Mouse (Mus musculus) midbrain, embryonic 14.5 days (tissue): Measurements from ENCODE around the gene Tead1. TPM values are rescaled to one million over a fixed set of nuclear protein-coding genes. Genes with fewer than 3 reads are reported as not detected.

Experiments used
- ATAC-seq: fragments of 200-750 bp; cut with Nextera tagmentation; 2 replicates; pipeline ENCODE4 v1.8.0; 2017; ENCODE audit warnings: moderate number of reproducible peaks, moderate library complexity; ENCODE audit not compliant: low FRiP score, low TSS enrichment
- DNase-seq: peaks from one replicate; pipeline ENCODE4 v3.0.0-alpha.2; 2015
- H3K27ac ChIP-seq: fragments of 300-500 bp; sonication (generic); replicated peaks from 2 replicates; pipeline ENCODE4 v1.5.1; 2014; ENCODE audit warnings: mild to moderate bottlenecking, low read depth, low read length, moderate library complexity
- H3K27me3 ChIP-seq: fragments of 300-500 bp; sonication (generic); 2 replicates; pipeline ENCODE4 v1.6.1; 2014; ENCODE audit warnings: low read length, control low read depth, mixed read lengths; ENCODE audit not compliant: control insufficient read depth, insufficient read depth
- H3K36me3 ChIP-seq: fragments of 300-500 bp; sonication (generic); 2 replicates; pipeline ENCODE4 v1.6.1; 2014; ENCODE audit warnings: low read length, control low read depth; ENCODE audit not compliant: control insufficient read depth, insufficient read depth
- H3K4me1 ChIP-seq: fragments of 300-500 bp; sonication (generic); 2 replicates; pipeline ENCODE4 v1.6.1; 2014; ENCODE audit warnings: mild to moderate bottlenecking, antibody characterized with exemption, low read length, control low read depth; ENCODE audit not compliant: control insufficient read depth, insufficient read depth
- H3K4me2 ChIP-seq: fragments of 300-500 bp; sonication (generic); 2 replicates; pipeline ENCODE4 v1.6.1; 2014; ENCODE audit warnings: mild to moderate bottlenecking, low read length, moderate library complexity
- H3K4me3 ChIP-seq: fragments of 300-500 bp; sonication (generic); replicated peaks from 2 replicates; pipeline ENCODE4 v1.5.1; 2014; ENCODE audit warnings: low read depth, low read length
- H3K9ac ChIP-seq: fragments of 300-500 bp; sonication (generic); replicated peaks from 2 replicates; pipeline ENCODE4 v1.6.1; 2014; ENCODE audit warnings: mild to moderate bottlenecking, low read length, moderate library complexity
- H3K9me3 ChIP-seq: fragments of 300-500 bp; sonication (generic); 2 replicates; pipeline ENCODE4 v1.6.1; 2016; ENCODE audit warnings: low read length, control low read depth, mixed read lengths; ENCODE audit not compliant: control insufficient read depth
- WGBS: fragments of 180-500 bp; shearing (Covaris S2); extraction: QIAGEN DNeasy Blood & Tissue Kit; methylation state at CpG from one replicate; pipeline ENCODE4 v1.1.7; 2014; 5-methylcytosine and 5-hydroxymethylcytosine counted together
- polyA plus RNA-seq: library from polyadenylated mRNA; unstranded; fragments of >200 nt; fragmentation: Nextera tagmentation; extraction: Ambion mirVana; gene quantifications from 2 replicates; pipeline ENCODE4 v1.2.1, GENCODE M21; 2014

The Tead1 gene
- polyA plus RNA-seq, 1 experiment from 2014 or later = 10.7 TPM

GRCm38 (mm10) chr7:112938959-112939358, 259.8 kb downstream of the Tead1 start:
- Histone ChIP-seq H3K9me3 (no peaks in the 10 kb centered on the region), H3K27ac (no peak overlapping the region), H3K4me3 (no peak overlapping the region), H3K4me2 (no peak overlapping the region), H3K9ac (no peak overlapping the region), H3K4me1 (no peaks in the 10 kb centered on the region), H3K27me3 (no peaks in the 10 kb centered on the region), H3K36me3 (no peaks in the 10 kb centered on the region)
- 59% methylated on average over 5 of the region's 5 CpGs for WGBS
- ATAC-seq = no peak
- no peak for DNase-seq

GRCm38 (mm10) chr7:112942567-112942966, 263.4 kb downstream of the Tead1 start:
- DNase-seq (no peak), ATAC-seq (no peak)
- 80% methylated on average over 5 of the region's 5 CpGs for WGBS
- Histone ChIP-seq H3K36me3 (no peaks in the 10 kb centered on the region), H3K9me3 (no peaks in the 10 kb centered on the region), H3K4me1 (no peaks in the 10 kb centered on the region), H3K27me3 (no peaks in the 10 kb centered on the region), H3K27ac (no peak overlapping the region), H3K4me3 (no peak overlapping the region), H3K9ac (no peak overlapping the region), H3K4me2 (no peak overlapping the region)

- H3K9ac ChIP-seq = no peak overlapping the region
- H3K36me3 ChIP-seq = no peaks in the 10 kb centered on the region
- H3K4me3 ChIP-seq = no peak overlapping the region
- H3K4me2 ChIP-seq = no peak overlapping the region
- H3K27me3 ChIP-seq = no peaks in the 10 kb centered on the region
- H3K4me1 ChIP-seq = no peaks in the 10 kb centered on the region
- no peak for ATAC-seq
- WGBS = 81% methylated on average over 1 of the region's 1 CpGs
- no peaks in the 10 kb centered on the region for H3K9me3 ChIP-seq
- H3K27ac ChIP-seq = no peak overlapping the region
- DNase-seq = no peak
Observed at GRCm38 (mm10) chr7:112943056-112943455, 263.9 kb downstream of the Tead1 start.

- Histone ChIP-seq H3K9ac (no peak overlapping the region), H3K4me1 (no peaks in the 10 kb centered on the region), H3K27me3 (no peaks in the 10 kb centered on the region), H3K36me3 (no peaks in the 10 kb centered on the region), H3K4me2 (no peak overlapping the region), H3K4me3 (no peak overlapping the region), H3K9me3 (no peaks in the 10 kb centered on the region), H3K27ac (no peak overlapping the region)
- 71% methylated on average over 6 of the region's 6 CpGs for WGBS
- DNase-seq (no peak), ATAC-seq (no peak)
Observed at GRCm38 (mm10) chr7:112946706-112947105, 267.6 kb downstream of the Tead1 start.

- WGBS = under 1% methylated on average over 41 of the region's 41 CpGs
- H3K36me3 ChIP-seq = no peaks in the 10 kb centered on the region
- peak; percentile 57 for ATAC-seq
Observed at GRCm38 (mm10) chr7:112953777-112954291, 274.7 kb downstream of the Tead1 start, which contains the start of gene Rassf10. TSS of gene Rassf10 (plus strand) at chr7:112953962.

GRCm38 (mm10) chr7:112954351-112955102, 275.4 kb downstream of the Tead1 start:
- Histone ChIP-seq H3K27ac (no peak overlapping the region), H3K4me2 (peak overlapping the region; percentile 71), H3K36me3 (no peaks in the 10 kb centered on the region), H3K4me3 (peak overlapping the region; percentile 41), H3K9ac (peak overlapping the region; percentile 43), H3K27me3 (peaks cover 40% of the 10 kb centered on the region), H3K9me3 (no peaks in the 10 kb centered on the region), H3K4me1 (peaks cover 13% of the 10 kb centered on the region; the same call in 1 of the 2 replicates)
- peak; percentile 58 for DNase-seq
- WGBS = under 1% methylated on average over 82 of the region's 82 CpGs
- ATAC-seq = no peak

More at GRCm38 (mm10) chr7:112953777-112954291, 274.7 kb downstream of the Tead1 start, which contains the start of gene Rassf10:
- Histone ChIP-seq H3K9me3 (no peaks in the 10 kb centered on the region), H3K4me1 (peaks cover 13% of the 10 kb centered on the region; the same call in 1 of the 2 replicates), H3K9ac (peak within 1 kb of the TSS; percentile 43), H3K4me2 (peak within 1 kb of the TSS; percentile 71), H3K4me3 (peak within 1 kb of the TSS; percentile 41), H3K27me3 (peaks cover 40% of the 10 kb centered on the region), H3K27ac (no peak within 1 kb of the TSS)
- peak; percentile 66 for DNase-seq

GRCm38 (mm10) chr7:112955103-112955827, 276.1 kb downstream of the Tead1 start:
- 2% methylated on average over 40 of the region's 40 CpGs for WGBS
- H3K27ac ChIP-seq = no peak overlapping the region
- H3K9ac ChIP-seq = peak overlapping the region; percentile 43; the same call in 1 of the 2 replicates
- H3K27me3 ChIP-seq = peaks cover 40% of the 10 kb centered on the region
- H3K4me1 ChIP-seq = peaks cover 13% of the 10 kb centered on the region; the same call in 1 of the 2 replicates
- H3K36me3 ChIP-seq = no peaks in the 10 kb centered on the region
- peak overlapping the region; percentile 71 for H3K4me2 ChIP-seq
- peak overlapping the region; percentile 41 for H3K4me3 ChIP-seq
- DNase-seq (peak; percentile 51), ATAC-seq (no peak)
- no peaks in the 10 kb centered on the region for H3K9me3 ChIP-seq

GRCm38 (mm10) chr7:112955955-112956354, 276.8 kb downstream of the Tead1 start:
- H3K27ac ChIP-seq = no peak overlapping the region
- ATAC-seq (no peak), DNase-seq (peak; percentile 39)
- H3K4me1 ChIP-seq = peaks cover 13% of the 10 kb centered on the region; the same call in 1 of the 2 replicates
- H3K9me3 ChIP-seq = no peaks in the 10 kb centered on the region
- WGBS = 44% methylated on average over 3 of the region's 3 CpGs
- H3K36me3 ChIP-seq = no peaks in the 10 kb centered on the region
- no peak overlapping the region for H3K4me2 ChIP-seq
- no peak overlapping the region for H3K4me3 ChIP-seq
- H3K9ac ChIP-seq = no peak overlapping the region
- peaks cover 40% of the 10 kb centered on the region for H3K27me3 ChIP-seq
